Mouse (Mus musculus) adrenal gland, postnatal 0 days (tissue): Measurements from ENCODE around the gene Glo1. TPM values are rescaled to one million over a fixed set of nuclear protein-coding genes. Genes with fewer than 3 reads are reported as not detected.

ENCODE experiments used
- polyA plus RNA-seq: library from polyadenylated mRNA; unstranded; fragments of >200 nt; fragmentation: Nextera tagmentation; extraction: Ambion mirVana; gene quantifications from 2 replicates; pipeline ENCODE4 v1.2.1, GENCODE M21; 2015

Gene Glo1
- polyA plus RNA-seq: 186 and 214 TPM in 2 replicates

DNA sequence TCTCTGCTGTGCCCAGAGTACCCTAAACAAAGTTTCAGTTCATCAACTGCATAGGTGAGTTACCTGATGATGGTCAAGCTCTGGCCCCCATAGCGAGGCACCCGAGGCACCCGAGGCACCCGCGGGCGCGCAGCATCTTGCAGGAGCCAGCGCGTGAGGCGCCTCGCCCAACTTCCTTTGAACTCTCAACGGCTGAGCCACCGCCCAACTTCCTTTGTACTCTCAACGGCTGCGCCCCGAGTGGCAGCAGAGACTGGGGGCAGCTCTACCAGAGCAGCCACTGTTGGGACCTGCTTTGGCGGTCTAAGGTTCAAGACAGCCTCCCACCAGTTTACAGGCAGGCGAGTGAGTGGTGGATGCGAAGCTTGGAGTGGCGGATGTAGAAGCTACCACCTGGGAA is at the start of gene Glo1:
TSS of gene Glo1 (minus strand) at position 153 of the 400 bp plus-strand sequence.

DNA sequence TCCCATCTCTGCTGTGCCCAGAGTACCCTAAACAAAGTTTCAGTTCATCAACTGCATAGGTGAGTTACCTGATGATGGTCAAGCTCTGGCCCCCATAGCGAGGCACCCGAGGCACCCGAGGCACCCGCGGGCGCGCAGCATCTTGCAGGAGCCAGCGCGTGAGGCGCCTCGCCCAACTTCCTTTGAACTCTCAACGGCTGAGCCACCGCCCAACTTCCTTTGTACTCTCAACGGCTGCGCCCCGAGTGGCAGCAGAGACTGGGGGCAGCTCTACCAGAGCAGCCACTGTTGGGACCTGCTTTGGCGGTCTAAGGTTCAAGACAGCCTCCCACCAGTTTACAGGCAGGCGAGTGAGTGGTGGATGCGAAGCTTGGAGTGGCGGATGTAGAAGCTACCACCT is 2.5 kb downstream of the Glo1 start, which contains the start of gene Dnah8:
TSS of gene Dnah8 (plus strand) at position 223 of the 400 bp plus-strand sequence.

DNA sequence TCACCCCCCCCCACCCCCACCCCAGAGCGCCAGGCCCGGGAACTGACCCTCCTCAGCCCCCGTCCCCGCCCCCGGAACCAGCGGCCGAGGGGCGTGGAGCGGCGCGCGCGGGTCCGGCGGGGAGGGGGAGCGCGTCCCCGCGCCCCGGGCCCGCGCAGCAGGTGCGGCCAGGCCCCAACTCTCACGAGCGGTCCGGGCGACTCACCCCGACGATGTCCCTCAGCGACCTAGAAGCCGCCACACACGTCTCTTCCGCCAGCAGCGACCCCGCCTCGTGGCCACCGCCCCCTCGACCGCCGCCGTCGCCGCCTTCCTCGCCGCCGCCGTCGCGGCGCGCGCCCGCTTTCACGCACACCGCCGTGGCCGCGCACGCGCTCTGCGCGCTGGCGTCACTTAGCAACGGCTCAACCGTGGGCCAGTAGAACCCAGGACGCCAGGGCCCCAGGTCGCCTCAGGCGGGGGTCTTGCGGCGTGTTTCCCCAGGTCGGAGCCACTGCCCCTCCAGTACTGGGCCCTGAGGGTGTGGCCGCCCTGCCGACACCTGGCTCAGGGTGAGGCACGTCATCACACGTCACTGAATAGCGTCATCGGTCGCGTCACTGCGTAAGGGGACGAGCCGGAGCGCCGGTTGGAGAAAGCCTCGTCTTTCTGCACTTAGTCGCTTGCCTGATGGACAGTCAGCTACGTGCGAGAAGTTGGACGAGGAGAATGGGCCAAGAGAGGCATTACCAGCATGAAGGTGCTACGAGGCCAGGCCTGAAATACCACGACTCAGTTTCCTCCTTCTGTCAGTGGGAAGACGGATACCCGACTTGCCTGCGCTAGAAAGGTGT is 50.5 kb downstream of the Glo1 start, which contains the start of gene Btbd9:
TSS of gene Btbd9 (minus strand) at position 548 of the 833 bp plus-strand sequence.

Other genes starting within 250 kb of the Glo1 start
- 26.8 and 36.6 TPM in 2 replicates for gene Btbd9, start 50.4 kb downstream of the Glo1 start, polyA plus RNA-seq
- gene Dnah8, start 2.5 kb downstream of the Glo1 start, polyA plus RNA-seq: 0.58 and 0.87 TPM in 2 replicates